12 mouse cellular contexts compared by ENCODE assay signal in the genomic region with DNA sequence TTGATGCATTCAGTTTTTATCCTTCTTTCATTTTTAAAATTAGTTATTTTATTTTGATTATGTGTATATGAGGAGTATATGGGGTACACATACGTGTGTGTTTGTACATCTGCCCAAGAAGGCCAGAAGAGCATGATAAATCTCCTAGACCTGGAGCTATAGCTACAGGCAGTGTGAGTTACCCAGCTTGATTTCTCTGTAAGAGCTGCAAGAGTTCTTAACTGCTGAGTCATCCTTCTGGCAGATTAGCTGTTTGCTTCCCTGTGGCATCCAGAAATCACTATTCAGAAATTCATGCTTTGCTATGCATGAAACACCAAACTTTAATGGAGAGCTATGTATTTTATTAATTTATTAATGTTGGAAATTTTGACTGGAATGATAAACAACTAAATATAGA.
"Had no signal": no experiment of that assay in that cellular context is flagged by ENCODE, and none has a peak within 500 bp of the region (broad histone marks: within the 10 kb centered on the region; RNA-seq: fewer than 3 reads in every experiment).

No protein-coding gene starts in this region.

- H3K4me3 ChIP-seq: layer of hippocampus, adult 2 months; limb, embryonic 12.5 days; liver, embryonic 13.5 days; neural tube, embryonic 15.5 days had no signal

- H3K27me3 ChIP-seq: limb, embryonic 12.5 days; liver, embryonic 13.5 days; neural tube, embryonic 15.5 days had no signal

- H3K4me1 ChIP-seq: limb, embryonic 12.5 days; liver, embryonic 13.5 days; neural tube, embryonic 15.5 days had no signal

- H3K9ac ChIP-seq: limb, embryonic 12.5 days; liver, embryonic 13.5 days; liver, postnatal 0 days; neural tube, embryonic 15.5 days had no signal

- H3K4me2 ChIP-seq: limb, embryonic 12.5 days; liver, embryonic 13.5 days; neural tube, embryonic 15.5 days had no signal

- H3K27ac ChIP-seq: layer of hippocampus, adult 2 months; limb, embryonic 12.5 days; liver, embryonic 13.5 days; neural tube, embryonic 15.5 days had no signal

- H3K9me3 ChIP-seq: limb, embryonic 12.5 days; neural tube, embryonic 15.5 days had no signal

- ATAC-seq: liver, postnatal 0 days; midbrain, embryonic 16.5 days had no signal

- H3K36me3 ChIP-seq: limb, embryonic 12.5 days; liver, embryonic 13.5 days; neural tube, embryonic 15.5 days had no signal

- DNase-seq: kidney, adult 11 months; kidney, postnatal 10 days; kidney, postnatal 4 days; liver; liver, embryonic 13.5 days; liver, postnatal 0 days; right cerebral cortex, postnatal 14 days; thymus, postnatal 36 days had no signal
